Mouse (Mus musculus): ENCODE measurements around the gene N4bp2l2. TPM values are rescaled to one million over a fixed set of nuclear protein-coding genes. Genes with fewer than 3 reads are reported as not detected.
A peak's percentile ranks its signal among the peaks of the same experiment; 100 is the strongest.
"Not testable (repeated sequence)": the region's sequence is repeated elsewhere in the genome, so short reads cannot be mapped to it uniquely, and the experiment has no call there.

Gene N4bp2l2
- polyA plus RNA-seq (2012; rRNA removed) = 18.9 and 20.0 TPM in 2 replicates

DNA sequence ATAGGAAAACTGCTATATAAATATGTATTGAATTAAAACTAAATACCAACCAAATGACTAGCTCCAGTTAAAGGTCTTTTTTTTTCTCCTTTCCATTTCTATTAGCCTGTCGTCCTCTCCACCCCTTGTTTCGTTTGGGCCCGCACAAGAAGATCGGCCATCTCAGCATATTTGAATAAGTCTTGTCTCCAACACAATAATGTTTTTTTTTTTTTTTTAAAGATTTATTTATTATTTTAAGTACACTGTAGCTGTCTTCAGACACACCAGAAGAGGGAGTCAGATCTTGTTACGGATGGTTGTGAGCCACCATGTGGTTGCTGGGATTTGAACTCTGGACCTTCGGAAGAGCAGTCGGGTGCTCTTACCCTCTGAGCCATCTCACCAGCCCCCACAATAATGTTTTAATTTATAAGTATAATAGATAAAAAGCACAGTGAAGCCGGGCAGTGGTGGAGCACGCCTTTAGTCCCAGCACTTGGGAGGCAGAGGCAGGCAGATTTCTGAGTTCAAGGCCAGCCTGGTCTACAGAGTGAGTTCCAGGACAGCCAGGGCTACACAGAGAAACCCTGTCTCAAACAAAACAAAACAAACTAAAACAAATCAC lies at the start of gene N4bp2l2:
Gene N4bp2l2 (minus strand): TSS at position 51 of the 607 bp plus-strand sequence.
- Histone ChIP-seq H3K4me3 (ENCODE audit: control insufficient read depth, low read depth, low read length) (peak within 1 kb of the TSS; percentile 88), H3K27ac (ENCODE audit: control insufficient read depth, insufficient read depth, low read depth, low read length) (peak within 1 kb of the TSS; percentile 78)
- not testable (repeated sequence) for H3K4me1 ChIP-seq (ENCODE audit: control insufficient read depth, insufficient read depth, low read length); H3K36me3 ChIP-seq (ENCODE audit: control insufficient read depth, insufficient read depth, low read length); H3K27me3 ChIP-seq (ENCODE audit: control insufficient read depth, insufficient read depth, low read length)

DNA sequence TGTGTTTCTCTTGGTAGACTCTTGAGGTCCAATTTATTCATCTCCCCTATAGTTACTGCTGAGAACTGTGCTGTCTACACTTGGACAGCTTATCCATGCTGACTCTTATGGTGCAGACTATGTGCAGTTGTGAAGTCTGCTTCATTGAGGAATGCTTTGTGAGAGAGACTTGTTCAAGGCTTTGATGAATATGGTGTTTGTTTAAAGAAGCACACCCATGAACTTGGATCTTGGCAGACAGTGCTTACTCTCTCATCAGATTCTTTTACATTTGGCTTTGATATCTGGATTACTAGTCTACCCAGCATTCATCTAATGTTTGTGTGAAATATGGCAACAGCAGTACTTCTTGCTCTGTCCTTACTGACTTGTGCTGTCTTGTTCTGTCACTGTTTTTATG lies 47.4 kb upstream of the N4bp2l2 start:
- H3K36me3 ChIP-seq (ENCODE audit: control insufficient read depth, insufficient read depth, low read length) = no peaks in the 10 kb centered on the region
- H3K4me1 ChIP-seq (ENCODE audit: control insufficient read depth, insufficient read depth, low read length) = no peaks in the 10 kb centered on the region
- no peak overlapping the region for H3K27ac ChIP-seq (ENCODE audit: control insufficient read depth, insufficient read depth, low read depth, low read length)
- H3K27me3 ChIP-seq (ENCODE audit: control insufficient read depth, insufficient read depth, low read length) = no peaks in the 10 kb centered on the region
- no peak for TF ChIP-seq POLR2A (IDR thresholded peaks at IDR 0.05; ENCODE audit: control insufficient read depth, low read depth, low read length)
- TF ChIP-seq CTCF (IDR thresholded peaks at IDR 0.05; ENCODE audit: control insufficient read depth, insufficient read depth, insufficient replicate concordance, low read depth, low read length) = no peak
- H3K4me3 ChIP-seq (ENCODE audit: control insufficient read depth, low read depth, low read length) = no peak overlapping the region

- H3K27ac ChIP-seq (ENCODE audit: control insufficient read depth, insufficient read depth, low read depth, low read length) = no peak overlapping the region
- H3K4me1 ChIP-seq (ENCODE audit: control insufficient read depth, insufficient read depth, low read length) = no peaks in the 10 kb centered on the region
- H3K36me3 ChIP-seq (ENCODE audit: control insufficient read depth, insufficient read depth, low read length) = no peaks in the 10 kb centered on the region
- H3K27me3 ChIP-seq (ENCODE audit: control insufficient read depth, insufficient read depth, low read length) = no peaks in the 10 kb centered on the region
- H3K4me3 ChIP-seq (ENCODE audit: control insufficient read depth, low read depth, low read length) = no peak overlapping the region
- TF ChIP-seq CTCF (IDR thresholded peaks at IDR 0.05; ENCODE audit: control insufficient read depth, insufficient read depth, insufficient replicate concordance, low read depth, low read length) (no peak), POLR2A (IDR thresholded peaks at IDR 0.05; ENCODE audit: control insufficient read depth, low read depth, low read length) (no peak)
Measured at GRCm38 (mm10) chr5:150711503-150711902, 45.5 kb upstream of the N4bp2l2 start.

DNA sequence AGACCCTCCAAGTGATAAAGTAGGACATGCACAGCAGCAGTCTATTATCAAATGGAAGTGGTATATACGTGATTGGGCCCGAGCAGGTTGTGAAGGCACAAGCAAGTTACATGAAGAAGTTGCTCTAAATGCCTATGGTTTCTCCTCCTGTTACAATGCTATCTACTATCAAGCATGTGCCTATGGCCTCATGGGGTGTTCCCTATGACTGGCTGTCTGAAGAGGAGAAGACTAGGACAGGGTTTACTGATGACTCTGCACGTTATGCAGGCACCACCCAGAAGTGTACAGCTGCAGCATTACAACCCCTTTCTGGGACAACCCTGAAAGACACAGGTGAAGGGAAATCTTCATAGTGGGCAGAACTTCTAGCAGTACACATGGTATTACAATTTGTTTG lies 41.2 kb upstream of the N4bp2l2 start:
- not testable (repeated sequence) for H3K27me3 ChIP-seq (ENCODE audit: control insufficient read depth, insufficient read depth, low read length); H3K4me1 ChIP-seq (ENCODE audit: control insufficient read depth, insufficient read depth, low read length); H3K36me3 ChIP-seq (ENCODE audit: control insufficient read depth, insufficient read depth, low read length); H3K27ac ChIP-seq (ENCODE audit: control insufficient read depth, insufficient read depth, low read depth, low read length); H3K4me3 ChIP-seq (ENCODE audit: control insufficient read depth, low read depth, low read length)

DNA sequence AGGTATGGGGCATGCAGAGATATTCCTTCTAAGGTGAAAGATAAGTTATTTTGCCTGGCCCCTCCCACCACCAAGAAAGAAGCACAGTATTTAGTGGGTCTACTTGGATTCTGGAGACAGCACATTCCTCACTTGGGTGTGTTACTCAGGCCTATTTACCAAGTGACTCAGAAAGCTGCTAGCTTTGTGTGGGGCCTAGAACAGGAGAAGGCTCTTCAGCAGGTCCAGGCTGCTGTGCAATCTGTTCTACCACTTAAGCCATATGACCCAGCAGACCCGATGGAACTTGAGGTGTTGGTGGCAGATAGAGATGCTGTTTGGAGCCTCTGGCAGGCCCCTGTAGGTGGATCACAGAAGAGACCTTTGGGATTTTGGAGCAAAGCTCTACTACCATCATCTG lies 40.7 kb upstream of the N4bp2l2 start:
- not testable (repeated sequence) for H3K27me3 ChIP-seq (ENCODE audit: control insufficient read depth, insufficient read depth, low read length); H3K27ac ChIP-seq (ENCODE audit: control insufficient read depth, insufficient read depth, low read depth, low read length); H3K4me3 ChIP-seq (ENCODE audit: control insufficient read depth, low read depth, low read length)

DNA sequence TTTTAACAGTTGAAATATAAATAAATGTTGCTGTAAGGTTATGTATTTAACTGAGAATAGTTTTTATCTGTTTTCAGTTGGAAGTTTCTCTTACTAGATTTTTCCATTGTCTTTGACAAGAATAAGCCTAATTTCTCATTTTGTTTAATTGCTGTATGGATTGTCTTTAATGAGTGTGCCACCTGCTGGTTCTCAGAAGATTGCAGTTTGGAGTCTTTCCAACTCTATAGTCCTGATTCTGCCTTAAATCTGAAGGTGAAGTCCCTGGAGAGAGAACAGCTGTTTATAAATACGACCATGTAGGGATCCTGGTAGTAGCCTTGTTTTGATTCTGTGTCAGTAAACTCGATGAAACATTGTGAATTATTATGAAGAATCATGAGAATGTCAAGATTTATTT lies 36.7 kb upstream of the N4bp2l2 start:
- TF ChIP-seq CTCF (IDR thresholded peaks at IDR 0.05; ENCODE audit: control insufficient read depth, insufficient read depth, insufficient replicate concordance, low read depth, low read length) = no peak
- TF ChIP-seq POLR2A (IDR thresholded peaks at IDR 0.05; ENCODE audit: control insufficient read depth, low read depth, low read length) = no peak
- no peak overlapping the region for H3K4me3 ChIP-seq (ENCODE audit: control insufficient read depth, low read depth, low read length)
- H3K27me3 ChIP-seq (ENCODE audit: control insufficient read depth, insufficient read depth, low read length) = no peaks in the 10 kb centered on the region
- H3K27ac ChIP-seq (ENCODE audit: control insufficient read depth, insufficient read depth, low read depth, low read length) = no peak overlapping the region
- no peaks in the 10 kb centered on the region for H3K4me1 ChIP-seq (ENCODE audit: control insufficient read depth, insufficient read depth, low read length)
- no peaks in the 10 kb centered on the region for H3K36me3 ChIP-seq (ENCODE audit: control insufficient read depth, insufficient read depth, low read length)

More for the DNA sequence above, 40.7 kb upstream of the N4bp2l2 start:
- H3K36me3 ChIP-seq (ENCODE audit: control insufficient read depth, insufficient read depth, low read length); H3K4me1 ChIP-seq (ENCODE audit: control insufficient read depth, insufficient read depth, low read length): not testable (repeated sequence)

DNA sequence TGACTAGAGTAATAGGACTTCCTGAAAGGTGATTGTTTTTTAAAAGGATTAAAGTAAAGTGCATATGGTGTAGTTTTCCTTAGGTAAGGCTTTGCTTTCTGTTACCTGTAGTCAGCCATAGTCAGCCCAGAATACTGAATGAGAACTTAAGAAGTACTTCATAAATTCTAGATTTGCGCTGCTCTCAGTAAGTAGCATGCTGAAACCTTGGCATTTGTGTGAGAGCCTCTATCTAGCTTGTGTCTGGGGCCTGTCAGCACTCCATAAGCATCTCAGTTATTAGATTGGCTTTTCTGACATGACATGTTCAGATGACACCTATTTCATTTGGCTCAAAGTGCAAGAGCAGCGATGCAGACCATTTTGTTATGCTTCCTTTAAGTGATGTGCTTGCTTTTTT lies 27.3 kb upstream of the N4bp2l2 start:
- Histone ChIP-seq H3K36me3 (ENCODE audit: control insufficient read depth, insufficient read depth, low read length) (no peaks in the 10 kb centered on the region; the same call in 1 of the 2 replicates), H3K4me3 (ENCODE audit: control insufficient read depth, low read depth, low read length) (no peak overlapping the region), H3K27ac (ENCODE audit: control insufficient read depth, insufficient read depth, low read depth, low read length) (no peak overlapping the region), H3K27me3 (ENCODE audit: control insufficient read depth, insufficient read depth, low read length) (no peaks in the 10 kb centered on the region), H3K4me1 (ENCODE audit: control insufficient read depth, insufficient read depth, low read length) (no peaks in the 10 kb centered on the region)
- TF ChIP-seq POLR2A (IDR thresholded peaks at IDR 0.05; ENCODE audit: control insufficient read depth, low read depth, low read length) (no peak), CTCF (IDR thresholded peaks at IDR 0.05; ENCODE audit: control insufficient read depth, insufficient read depth, insufficient replicate concordance, low read depth, low read length) (no peak)

GRCm38 (mm10) chr5:150690685-150691084 lies 24.7 kb upstream of the N4bp2l2 start:
- Histone ChIP-seq H3K4me3 (ENCODE audit: control insufficient read depth, low read depth, low read length) (no peak overlapping the region), H3K4me1 (ENCODE audit: control insufficient read depth, insufficient read depth, low read length) (no peaks in the 10 kb centered on the region), H3K27ac (ENCODE audit: control insufficient read depth, insufficient read depth, low read depth, low read length) (no peak overlapping the region), H3K36me3 (ENCODE audit: control insufficient read depth, insufficient read depth, low read length) (no peaks in the 10 kb centered on the region; the same call in 1 of the 2 replicates), H3K27me3 (ENCODE audit: control insufficient read depth, insufficient read depth, low read length) (no peaks in the 10 kb centered on the region)
- TF ChIP-seq POLR2A (IDR thresholded peaks at IDR 0.05; ENCODE audit: control insufficient read depth, low read depth, low read length) (no peak), CTCF (IDR thresholded peaks at IDR 0.05; ENCODE audit: control insufficient read depth, insufficient read depth, insufficient replicate concordance, low read depth, low read length) (no peak)

DNA sequence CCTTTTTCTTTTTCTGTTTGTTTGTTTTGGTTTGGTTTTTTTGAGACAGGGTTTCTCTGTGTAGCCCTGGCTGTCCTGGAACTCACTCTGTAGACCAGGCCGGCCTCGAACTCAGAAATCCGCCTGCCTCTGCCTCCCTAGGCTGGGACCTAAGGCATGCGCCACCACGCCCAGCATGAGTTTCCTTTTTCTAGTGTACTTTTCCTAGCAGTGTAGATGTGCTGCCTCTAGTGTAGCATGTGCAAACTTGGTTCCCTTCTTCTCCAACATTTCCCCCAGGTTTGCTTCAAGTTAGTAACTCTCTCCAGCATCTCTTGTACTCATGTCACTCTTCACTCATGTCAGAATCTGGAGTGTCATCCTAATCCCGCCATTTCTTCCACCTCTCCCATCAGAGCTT lies 16.9 kb upstream of the N4bp2l2 start:
- not testable (repeated sequence) for H3K4me3 ChIP-seq (ENCODE audit: control insufficient read depth, low read depth, low read length); H3K4me1 ChIP-seq (ENCODE audit: control insufficient read depth, insufficient read depth, low read length); H3K36me3 ChIP-seq (ENCODE audit: control insufficient read depth, insufficient read depth, low read length); H3K27ac ChIP-seq (ENCODE audit: control insufficient read depth, insufficient read depth, low read depth, low read length); H3K27me3 ChIP-seq (ENCODE audit: control insufficient read depth, insufficient read depth, low read length)
